Mouse (Mus musculus) layer of hippocampus, adult 9-11 months (tissue): ENCODE results near the gene Clip1.
A peak's percentile ranks its signal among the peaks of the same experiment; 100 is the strongest.
"Not testable (repeated sequence)": the region's sequence is repeated elsewhere in the genome, so short reads cannot be mapped to it uniquely, and the experiment has no call there.

Source experiments
- DNase-seq: peaks from one replicate; pipeline ENCODE4 v3.0.0; 2022

The Clip1 gene

GRCm38 (mm10) chr5:123684221-123685144 lies at the start of gene Clip1:
TSS of gene Clip1 (minus strand) at chr5:123684618.
- DNase-seq: peak; percentile 59

- no peak for DNase-seq
Measured at GRCm38 (mm10) chr5:123730981-123731380, 46.6 kb upstream of the Clip1 start.

GRCm38 (mm10) chr5:123723816-123724215 lies 39.4 kb upstream of the Clip1 start:
- DNase-seq: not testable (repeated sequence)

GRCm38 (mm10) chr5:123720328-123721311 lies 36.2 kb upstream of the Clip1 start, which contains the start of gene Zcchc8:
TSS of gene Zcchc8 (minus strand) at chr5:123721100.
- DNase-seq: peak; percentile 98

- DNase-seq: no peak
Measured at GRCm38 (mm10) chr5:123714622-123715021, 30.2 kb upstream of the Clip1 start.

GRCm38 (mm10) chr5:123713782-123714181 lies 29.4 kb upstream of the Clip1 start:
- DNase-seq: no peak

GRCm38 (mm10) chr5:123709571-123709970 lies 25.2 kb upstream of the Clip1 start:
- DNase-seq: no peak

GRCm38 (mm10) chr5:123708598-123708997 lies 24.2 kb upstream of the Clip1 start:
- peak; percentile 31 for DNase-seq

- DNase-seq: peak; percentile 45
Measured at GRCm38 (mm10) chr5:123700625-123701024, 16.2 kb upstream of the Clip1 start.

GRCm38 (mm10) chr5:123699198-123699597 lies 14.8 kb upstream of the Clip1 start:
- DNase-seq: peak; percentile 37

- no peak for DNase-seq
Measured at GRCm38 (mm10) chr5:123696961-123697360, 12.5 kb upstream of the Clip1 start.

- DNase-seq: no peak
Measured at GRCm38 (mm10) chr5:123696244-123696643, 11.8 kb upstream of the Clip1 start.

GRCm38 (mm10) chr5:123694468-123694867 lies 10.1 kb upstream of the Clip1 start:
- no peak for DNase-seq

GRCm38 (mm10) chr5:123683377-123684220 lies 819 bp downstream of the Clip1 start:
- peak; percentile 32 for DNase-seq

- peak; percentile 33 for DNase-seq
Measured at GRCm38 (mm10) chr5:123683043-123683376, 1.4 kb downstream of the Clip1 start.

- no peak for DNase-seq
Measured at GRCm38 (mm10) chr5:123682372-123682771, 2.0 kb downstream of the Clip1 start.

- DNase-seq: no peak
Measured at GRCm38 (mm10) chr5:123679546-123680263, 4.7 kb downstream of the Clip1 start.

- no peak for DNase-seq
Measured at GRCm38 (mm10) chr5:123679106-123679505, 5.3 kb downstream of the Clip1 start.

- no peak for DNase-seq
Measured at GRCm38 (mm10) chr5:123675717-123676116, 8.7 kb downstream of the Clip1 start.

- DNase-seq: no peak
Measured at GRCm38 (mm10) chr5:123675221-123675620, 9.2 kb downstream of the Clip1 start.

GRCm38 (mm10) chr5:123671473-123671820 lies 13.0 kb downstream of the Clip1 start:
- DNase-seq: no peak
